Mouse (Mus musculus) skeletal muscle tissue, adult 2 months (tissue): ENCODE measurements at regions not wholly inside any gene's neighbourhood (a gene's known extent, or its start where the extent isn't known, plus 50 kb on each side); places are given as distances from the start of the nearest gene placed in this dataset.

ENCODE experiments used
- DNase-seq: peaks from one replicate; pipeline ENCODE4 v3.0.0-alpha.2; 2012; ENCODE audit warnings: low read depth, low spot score

- no peak for DNase-seq
These were observed 210.4 kb upstream of the Atp2b1 start for GRCm38 (mm10) chr10:98703642-98704293.

- DNase-seq: no peak
These were observed 209.6 kb upstream of the Atp2b1 start for GRCm38 (mm10) chr10:98704559-98704958.

- DNase-seq: no peak
These were observed 196.3 kb upstream of the Atp2b1 start for GRCm38 (mm10) chr10:98717856-98718255.

- DNase-seq: no peak
These were observed 195.5 kb upstream of the Atp2b1 start for GRCm38 (mm10) chr10:98718706-98719105.

GRCm38 (mm10) chr10:98720256-98721005, 193.8 kb upstream of the Atp2b1 start:
- DNase-seq: no peak

GRCm38 (mm10) chr10:98725110-98725509, 189.1 kb upstream of the Atp2b1 start:
- DNase-seq: no peak

- no peak for DNase-seq
These were observed 187.1 kb upstream of the Atp2b1 start for GRCm38 (mm10) chr10:98727130-98727529.

GRCm38 (mm10) chr10:98728396-98729030, 185.7 kb upstream of the Atp2b1 start:
- no peak for DNase-seq

- DNase-seq: no peak
These were observed 180.1 kb upstream of the Atp2b1 start for GRCm38 (mm10) chr10:98733950-98734585.

- DNase-seq: no peak
These were observed 173.6 kb upstream of the Atp2b1 start for GRCm38 (mm10) chr10:98740507-98741147.

GRCm38 (mm10) chr10:98741398-98741797, 172.8 kb upstream of the Atp2b1 start:
- DNase-seq: no peak

GRCm38 (mm10) chr10:98742822-98743605, 171.2 kb upstream of the Atp2b1 start:
- no peak for DNase-seq

GRCm38 (mm10) chr10:98744246-98744645, 170.0 kb upstream of the Atp2b1 start:
- DNase-seq: peak; percentile 48

- DNase-seq: no peak
These were observed 169.5 kb upstream of the Atp2b1 start for GRCm38 (mm10) chr10:98744662-98745061.

GRCm38 (mm10) chr10:98745409-98745808, 168.8 kb upstream of the Atp2b1 start:
- DNase-seq: no peak

- DNase-seq: no peak
These were observed 168.3 kb upstream of the Atp2b1 start for GRCm38 (mm10) chr10:98745861-98746260.

- DNase-seq: no peak
These were observed 165.2 kb upstream of the Atp2b1 start for GRCm38 (mm10) chr10:98748856-98749583.

GRCm38 (mm10) chr10:98749584-98749947, 164.6 kb upstream of the Atp2b1 start:
- no peak for DNase-seq

- no peak for DNase-seq
These were observed 162.7 kb upstream of the Atp2b1 start for GRCm38 (mm10) chr10:98751376-98752058.

GRCm38 (mm10) chr10:98761080-98761479, 153.1 kb upstream of the Atp2b1 start:
- DNase-seq: no peak
